Comparison of ENCODE assay signal across 13 mouse cellular contexts in the genomic region with DNA sequence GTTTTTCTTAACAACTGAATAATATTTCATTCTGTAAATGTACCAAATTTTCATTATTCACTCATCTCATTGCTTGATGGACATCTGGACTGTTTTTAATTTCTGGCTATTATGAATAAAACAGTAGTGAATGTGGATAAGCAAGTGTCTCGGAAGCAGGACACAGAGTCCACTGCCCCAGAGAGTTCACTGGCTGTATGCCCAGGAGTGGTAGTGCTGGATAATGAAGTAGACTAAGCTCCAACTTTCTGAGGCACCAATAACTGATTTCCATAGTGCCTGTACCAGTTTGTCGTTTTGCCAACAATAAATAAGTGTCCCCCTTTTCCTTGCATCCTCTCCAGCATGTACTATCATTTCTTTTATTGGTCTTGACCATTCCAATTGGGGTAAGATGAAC.
A peak's percentile ranks its signal among the peaks of the same experiment; 100 is the strongest.
DNase-seq lines count a peak whose midpoint lies in the region; ATAC-seq and TF ChIP-seq lines count a peak whose summit lies in the region.
"Had no signal": no experiment of that assay in that cellular context is flagged by ENCODE, and none has a peak within 500 bp of the region (broad histone marks: within the 10 kb centered on the region; RNA-seq: fewer than 3 reads in every experiment).

No protein-coding gene starts in this region.

- no peaks in the 10 kb centered on the region for H3K4me1 ChIP-seq in forebrain, embryonic 14.5 days (ENCODE audit: control insufficient read depth, insufficient read depth, low read length)
- H3K4me1 ChIP-seq in forebrain, embryonic 13.5 days, result peaks cover 3% of the 10 kb centered on the region; the same call in 1 of the 2 replicates
- no peaks in the 10 kb centered on the region; the same call in 1 of the 2 replicates for H3K4me1 ChIP-seq in hindbrain, postnatal 0 days (ENCODE audit: insufficient read depth, low read length)
- H3K4me1 ChIP-seq in hindbrain, embryonic 12.5 days, result no peaks in the 10 kb centered on the region
- H3K4me1 ChIP-seq in lung, postnatal 0 days (ENCODE audit: insufficient read depth, low read depth, low read length), result no peaks in the 10 kb centered on the region
- H3K4me1 ChIP-seq: embryonic facial prominence, embryonic 13.5 days; intestine, embryonic 15.5 days had no signal

- ATAC-seq in forebrain, embryonic 14.5 days, result no peak
- ATAC-seq in forebrain, embryonic 13.5 days, result no peak
- no peak for ATAC-seq in hindbrain, postnatal 0 days
- no peak for ATAC-seq in hindbrain, embryonic 12.5 days (ENCODE audit: low FRiP score)
- no peak for ATAC-seq in lung, postnatal 0 days
- ATAC-seq: intestine, embryonic 15.5 days had no signal

- H3K9me3 ChIP-seq in forebrain, embryonic 14.5 days (replicated peaks; ENCODE audit: control insufficient read depth, low read length), result peaks cover 6% of the 10 kb centered on the region; the same call in 1 of the 2 replicates
- peaks cover 13% of the 10 kb centered on the region for H3K9me3 ChIP-seq in forebrain, embryonic 13.5 days (replicated peaks)
- H3K9me3 ChIP-seq in hindbrain, postnatal 0 days (ENCODE audit: low read length), result peaks cover 6% of the 10 kb centered on the region
- H3K9me3 ChIP-seq in hindbrain, embryonic 12.5 days (replicated peaks), result 0 out of 2 replicates have a peak, but pooled peaks cover 5% of the 10 kb centered on the region
- H3K9me3 ChIP-seq in lung, postnatal 0 days (ENCODE audit: low read length), result no peaks in the 10 kb centered on the region
- H3K9me3 ChIP-seq: intestine, embryonic 15.5 days had no signal

- no peak overlapping the region for H3K9ac ChIP-seq in forebrain, embryonic 14.5 days (ENCODE audit: low read length)
- H3K9ac ChIP-seq in forebrain, embryonic 13.5 days, result no peak overlapping the region
- no peak overlapping the region for H3K9ac ChIP-seq in hindbrain, postnatal 0 days (replicated peaks; ENCODE audit: low read length)
- H3K9ac ChIP-seq in hindbrain, embryonic 12.5 days, result no peak overlapping the region
- no peak overlapping the region for H3K9ac ChIP-seq in lung, postnatal 0 days (replicated peaks; ENCODE audit: low read depth)
- H3K9ac ChIP-seq: embryonic facial prominence, embryonic 13.5 days; intestine, embryonic 15.5 days had no signal

- no peak overlapping the region for H3K4me3 ChIP-seq in forebrain, embryonic 14.5 days (ENCODE audit: low read depth, low read length)
- H3K4me3 ChIP-seq in forebrain, embryonic 13.5 days, result no peak overlapping the region
- H3K4me3 ChIP-seq in hindbrain, postnatal 0 days (ENCODE audit: low read length), result no peak overlapping the region
- no peak overlapping the region for H3K4me3 ChIP-seq in hindbrain, embryonic 12.5 days
- H3K4me3 ChIP-seq in lung, postnatal 0 days (ENCODE audit: low read depth, low read length), result no peak overlapping the region
- H3K4me3 ChIP-seq: embryonic facial prominence, embryonic 13.5 days; forebrain, embryonic 10.5 days; intestine, embryonic 15.5 days had no signal

- H3K27me3 ChIP-seq in forebrain, embryonic 14.5 days (replicated peaks; ENCODE audit: control insufficient read depth, insufficient read depth, low read length), result no peaks in the 10 kb centered on the region
- no peaks in the 10 kb centered on the region for H3K27me3 ChIP-seq in forebrain, embryonic 13.5 days
- H3K27me3 ChIP-seq in hindbrain, postnatal 0 days (ENCODE audit: insufficient read depth, low read length), result no peaks in the 10 kb centered on the region
- H3K27me3 ChIP-seq in hindbrain, embryonic 12.5 days, result no peaks in the 10 kb centered on the region
- H3K27me3 ChIP-seq in lung, postnatal 0 days (replicated peaks; ENCODE audit: insufficient read depth, low read length), result no peaks in the 10 kb centered on the region
- H3K27me3 ChIP-seq: embryonic facial prominence, embryonic 13.5 days; intestine, embryonic 15.5 days had no signal

- WGBS in forebrain, embryonic 14.5 days, result 49% methylated on average over 2 of the region's 2 CpGs
- WGBS in forebrain, embryonic 13.5 days, result 74% methylated on average over 2 of the region's 2 CpGs
- WGBS in hindbrain, postnatal 0 days, result 39% methylated on average over 2 of the region's 2 CpGs
- 86% methylated on average over 2 of the region's 2 CpGs for WGBS in hindbrain, embryonic 12.5 days
- 67% methylated on average over 2 of the region's 2 CpGs for WGBS in lung, postnatal 0 days

- TF ChIP-seq CTCF in hindbrain, postnatal 0 days (IDR thresholded peaks at IDR 0.05; ENCODE audit: low read depth), result no peak
- no peak for TF ChIP-seq CTCF in lung, postnatal 0 days (IDR thresholded peaks at IDR 0.05)

- no peak overlapping the region for H3K4me2 ChIP-seq in forebrain, embryonic 14.5 days (ENCODE audit: low read length)
- no peak overlapping the region for H3K4me2 ChIP-seq in forebrain, embryonic 13.5 days
- H3K4me2 ChIP-seq in hindbrain, postnatal 0 days (ENCODE audit: low read depth, low read length), result no peak overlapping the region
- H3K4me2 ChIP-seq in hindbrain, embryonic 12.5 days (replicated peaks), result no peak overlapping the region
- H3K4me2 ChIP-seq in lung, postnatal 0 days (replicated peaks; ENCODE audit: low read depth, low read length), result no peak overlapping the region
- H3K4me2 ChIP-seq: embryonic facial prominence, embryonic 13.5 days; intestine, embryonic 15.5 days had no signal

- H3K27ac ChIP-seq in forebrain, embryonic 14.5 days (ENCODE audit: low read depth, low read length), result no peak overlapping the region
- H3K27ac ChIP-seq in forebrain, embryonic 13.5 days, result no peak overlapping the region
- no peak overlapping the region for H3K27ac ChIP-seq in hindbrain, postnatal 0 days
- H3K27ac ChIP-seq in hindbrain, embryonic 12.5 days, result no peak overlapping the region
- no peak overlapping the region for H3K27ac ChIP-seq in lung, postnatal 0 days (ENCODE audit: low read length)
- H3K27ac ChIP-seq: embryonic facial prominence, embryonic 13.5 days; forebrain, embryonic 10.5 days; intestine, embryonic 15.5 days had no signal

- H3K36me3 ChIP-seq in forebrain, embryonic 14.5 days (ENCODE audit: control insufficient read depth, insufficient read depth, low read length), result no peaks in the 10 kb centered on the region
- peaks cover 3% of the 10 kb centered on the region; the same call in 1 of the 2 replicates for H3K36me3 ChIP-seq in forebrain, embryonic 13.5 days (ENCODE audit: poor library complexity, severe bottlenecking)
- no peaks in the 10 kb centered on the region for H3K36me3 ChIP-seq in hindbrain, postnatal 0 days (ENCODE audit: insufficient read depth, low read length)
- H3K36me3 ChIP-seq in hindbrain, embryonic 12.5 days, result no peaks in the 10 kb centered on the region
- H3K36me3 ChIP-seq in lung, postnatal 0 days (ENCODE audit: insufficient read depth, low read length), result no peaks in the 10 kb centered on the region
- H3K36me3 ChIP-seq: forebrain, embryonic 10.5 days; intestine, embryonic 15.5 days had no signal

- peak; percentile 45 for DNase-seq in forebrain, embryonic 14.5 days (ENCODE audit: low spot score)
- DNase-seq in hindbrain, postnatal 0 days (ENCODE audit: low spot score), result peak; percentile 26
- DNase-seq in lung, postnatal 14 days, result peak; percentile 24
- no peak for DNase-seq in lung, postnatal 0 days (ENCODE audit: low spot score)
- peak; percentile 27 to 69 for DNase-seq in kidney, postnatal 36 days
- DNase-seq: adrenal gland, postnatal 25 days; B cell, adult 2 months; right cerebral cortex, postnatal 14 days had no signal

- no peak for TF ChIP-seq EP300 in lung, postnatal 0 days (IDR thresholded peaks at IDR 0.05)
